Mouse (Mus musculus): ENCODE data around the gene Sh3bp2. TPM values are rescaled to one million over a fixed set of nuclear protein-coding genes. Genes with fewer than 3 reads are reported as not detected.
"Not testable (repeated sequence)": the region's sequence is repeated elsewhere in the genome, so short reads cannot be mapped to it uniquely, and the experiment has no call there.

Sh3bp2 gene
- polyA plus RNA-seq, 1 experiment from 2014 or later, result 3.8 TPM

DNA sequence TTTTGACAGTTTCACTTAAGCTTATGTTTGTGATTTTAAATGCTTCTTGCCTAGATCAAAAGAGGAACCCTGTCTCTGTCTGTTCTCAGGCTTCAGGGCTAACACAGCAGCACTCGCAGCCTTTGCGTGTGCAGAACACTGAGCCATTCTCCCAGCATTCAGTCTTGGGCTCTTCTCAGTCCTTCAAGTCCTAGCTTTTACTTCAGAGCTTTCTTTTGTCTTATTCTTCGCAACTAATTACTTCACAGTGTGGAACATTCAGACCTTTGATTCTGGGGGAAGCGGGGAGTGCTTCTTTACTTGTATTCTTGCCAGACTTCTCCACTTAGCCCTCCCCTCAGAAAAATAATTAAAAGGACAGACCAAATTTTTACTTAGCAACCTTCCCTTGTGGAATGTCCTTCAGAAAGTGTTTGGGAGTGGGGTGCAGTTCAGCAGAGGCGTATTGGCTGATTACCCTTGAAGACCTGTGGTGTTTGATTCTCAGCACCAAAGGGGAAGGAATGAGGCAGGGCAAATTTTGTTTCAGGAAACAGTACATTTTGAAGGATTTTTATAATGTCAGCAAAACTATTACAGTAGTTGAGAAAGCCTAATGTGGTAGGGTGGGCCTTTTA, 65.9 kb downstream of the Sh3bp2 start:
- Histone ChIP-seq H3K36me3 (peaks cover 5% of the 10 kb centered on the region; the same call in 1 of the 2 replicates), H3K4me1 (replicated peaks) (peaks cover 15% of the 10 kb centered on the region), H3K4me3 (no peak overlapping the region), H3K9ac (no peak overlapping the region), H3K27ac (no peak overlapping the region), H3K4me2 (no peak overlapping the region), H3K9me3 (replicated peaks) (no peaks in the 10 kb centered on the region), H3K27me3 (no peaks in the 10 kb centered on the region)
- ATAC-seq (replicated peaks; ENCODE audit: insufficient number of reproducible peaks, insufficient read depth, low FRiP score, low read depth), result no peak
- 80% methylated on average over 5 of the region's 5 CpGs for WGBS

DNA sequence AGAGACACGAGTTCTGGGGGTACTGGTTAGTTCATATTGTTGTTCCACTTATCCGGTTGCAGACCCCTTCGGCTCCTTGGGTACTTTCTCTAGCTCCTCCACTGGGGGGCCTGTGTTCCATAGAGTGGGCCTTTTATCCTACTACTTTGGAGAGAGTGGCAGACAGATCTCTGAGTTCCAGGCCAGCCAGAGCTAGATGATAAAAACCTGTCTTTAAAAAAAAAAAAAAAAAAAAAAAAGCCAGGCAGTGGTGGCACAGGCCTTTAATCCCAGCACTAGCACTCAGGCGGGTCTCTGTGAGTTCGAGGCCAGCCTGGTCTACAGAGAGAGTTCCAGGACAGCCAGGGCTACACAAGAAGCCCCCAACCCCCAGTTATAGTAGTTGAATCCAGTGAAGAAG, 66.6 kb downstream of the Sh3bp2 start:
- H3K27me3 ChIP-seq; H3K9me3 ChIP-seq (replicated peaks); H3K9ac ChIP-seq; H3K27ac ChIP-seq; ATAC-seq (replicated peaks; ENCODE audit: insufficient number of reproducible peaks, insufficient read depth, low FRiP score, low read depth); H3K4me3 ChIP-seq; H3K4me2 ChIP-seq; H3K36me3 ChIP-seq: not testable (repeated sequence)
- peaks cover 14% of the 10 kb centered on the region for H3K4me1 ChIP-seq (replicated peaks)
- WGBS, result 88% methylated on average over 5 of the region's 5 CpGs

- no peak overlapping the region for H3K27ac ChIP-seq
- 83% methylated on average over 6 of the region's 6 CpGs for WGBS
- ATAC-seq (replicated peaks; ENCODE audit: insufficient number of reproducible peaks, insufficient read depth, low FRiP score, low read depth), result no peak
Measured at GRCm38 (mm10) chr5:34592666-34593065, 67.0 kb downstream of the Sh3bp2 start.

GRCm38 (mm10) chr5:34593202-34593727, 67.6 kb downstream of the Sh3bp2 start:
- 93% methylated on average over 9 of the region's 9 CpGs for WGBS
- ATAC-seq (replicated peaks; ENCODE audit: insufficient number of reproducible peaks, insufficient read depth, low FRiP score, low read depth), result no peak

More at GRCm38 (mm10) chr5:34592666-34593065, 67.0 kb downstream of the Sh3bp2 start:
- Histone ChIP-seq H3K36me3 (peaks cover 5% of the 10 kb centered on the region; the same call in 1 of the 2 replicates), H3K27me3 (no peaks in the 10 kb centered on the region), H3K9ac (no peak overlapping the region), H3K4me1 (replicated peaks) (peaks cover 12% of the 10 kb centered on the region), H3K4me3 (no peak overlapping the region), H3K9me3 (replicated peaks) (no peaks in the 10 kb centered on the region), H3K4me2 (no peak overlapping the region)

DNA sequence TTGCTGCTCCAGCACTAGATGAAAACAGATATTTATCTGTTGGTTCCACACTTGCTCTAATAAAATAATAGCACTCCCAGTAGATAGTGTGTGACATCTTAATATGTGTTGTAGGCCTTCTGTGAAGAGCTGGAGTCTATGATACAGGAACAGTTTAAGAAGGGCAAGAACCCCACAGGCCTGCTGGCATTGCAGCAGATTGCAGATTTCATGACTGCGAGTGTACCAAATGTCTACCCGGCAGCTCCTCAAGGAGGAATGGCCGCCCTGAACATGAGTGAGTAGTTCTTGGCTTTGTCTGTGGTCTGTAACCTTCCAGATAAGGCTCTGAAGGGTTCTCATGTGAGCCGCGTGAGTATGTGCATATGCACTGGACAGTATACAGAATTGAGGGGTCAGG, 78.9 kb downstream of the Sh3bp2 start:
- no peak for ATAC-seq (replicated peaks; ENCODE audit: insufficient number of reproducible peaks, insufficient read depth, low FRiP score, low read depth)
- H3K9ac ChIP-seq, result no peak overlapping the region
- no peaks in the 10 kb centered on the region for H3K9me3 ChIP-seq (replicated peaks)
- H3K4me3 ChIP-seq, result no peak overlapping the region
- peaks cover 4% of the 10 kb centered on the region; the same call in 1 of the 2 replicates for H3K4me1 ChIP-seq (replicated peaks)
- no peak overlapping the region for H3K4me2 ChIP-seq
- WGBS, result 87% methylated on average over 5 of the region's 5 CpGs
- no peaks in the 10 kb centered on the region for H3K27me3 ChIP-seq
- peaks cover 52% of the 10 kb centered on the region for H3K36me3 ChIP-seq
- H3K27ac ChIP-seq, result no peak overlapping the region

More at GRCm38 (mm10) chr5:34593202-34593727, 67.6 kb downstream of the Sh3bp2 start:
- peaks cover 12% of the 10 kb centered on the region for H3K4me1 ChIP-seq (replicated peaks)
- H3K9me3 ChIP-seq (replicated peaks), result no peaks in the 10 kb centered on the region
- H3K9ac ChIP-seq, result no peak overlapping the region
- no peak overlapping the region for H3K4me2 ChIP-seq
- H3K27ac ChIP-seq, result no peak overlapping the region
- peaks cover 10% of the 10 kb centered on the region; the same call in 1 of the 2 replicates for H3K36me3 ChIP-seq
- no peaks in the 10 kb centered on the region for H3K27me3 ChIP-seq
- H3K4me3 ChIP-seq, result no peak overlapping the region

DNA sequence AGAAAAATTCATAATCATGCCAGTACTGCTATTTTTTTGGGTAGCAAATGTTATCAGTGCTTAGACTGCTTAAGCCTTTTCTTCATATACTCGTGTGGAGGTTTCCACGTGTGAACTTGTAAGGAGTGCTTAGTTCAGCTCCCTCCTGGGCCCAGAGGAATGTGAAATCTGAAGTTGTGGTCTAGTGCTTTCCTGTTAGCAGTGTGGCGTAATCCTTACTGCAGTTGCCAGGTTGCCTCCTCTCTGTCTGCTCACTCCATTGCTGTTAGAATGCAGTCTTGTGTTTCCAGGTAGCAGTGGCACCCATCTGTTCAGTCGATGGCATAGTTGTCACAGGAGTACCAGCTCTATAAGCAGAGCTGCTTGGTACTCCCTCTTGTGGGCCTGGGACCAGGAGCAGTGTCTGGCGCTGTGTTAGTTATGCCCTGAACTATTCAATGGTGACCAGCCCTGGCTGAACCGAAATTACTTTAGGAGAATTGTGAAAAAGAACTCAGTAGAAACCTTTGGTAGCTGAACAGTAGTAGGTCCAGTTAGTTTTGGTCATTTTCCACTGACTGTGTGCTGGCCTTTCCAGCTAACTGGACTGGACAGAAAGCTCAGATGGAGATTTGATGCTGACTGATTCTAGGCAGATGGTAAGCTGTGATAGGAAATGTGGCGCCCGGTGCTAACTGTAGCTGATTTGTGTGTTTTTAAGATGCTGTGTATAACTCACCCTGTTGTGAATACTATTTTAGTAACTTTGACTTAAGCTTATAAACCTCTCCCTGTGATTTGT, 81.7 kb downstream of the Sh3bp2 start:
- Histone ChIP-seq H3K27me3 (no peaks in the 10 kb centered on the region), H3K27ac (no peak overlapping the region), H3K36me3 (peaks cover 61% of the 10 kb centered on the region), H3K9ac (no peak overlapping the region), H3K9me3 (replicated peaks) (no peaks in the 10 kb centered on the region), H3K4me3 (no peak overlapping the region), H3K4me1 (replicated peaks) (peaks cover 4% of the 10 kb centered on the region; the same call in 1 of the 2 replicates), H3K4me2 (no peak overlapping the region)
- WGBS, result 78% methylated on average over 8 of the region's 8 CpGs
- no peak for ATAC-seq (replicated peaks; ENCODE audit: insufficient number of reproducible peaks, insufficient read depth, low FRiP score, low read depth)

DNA sequence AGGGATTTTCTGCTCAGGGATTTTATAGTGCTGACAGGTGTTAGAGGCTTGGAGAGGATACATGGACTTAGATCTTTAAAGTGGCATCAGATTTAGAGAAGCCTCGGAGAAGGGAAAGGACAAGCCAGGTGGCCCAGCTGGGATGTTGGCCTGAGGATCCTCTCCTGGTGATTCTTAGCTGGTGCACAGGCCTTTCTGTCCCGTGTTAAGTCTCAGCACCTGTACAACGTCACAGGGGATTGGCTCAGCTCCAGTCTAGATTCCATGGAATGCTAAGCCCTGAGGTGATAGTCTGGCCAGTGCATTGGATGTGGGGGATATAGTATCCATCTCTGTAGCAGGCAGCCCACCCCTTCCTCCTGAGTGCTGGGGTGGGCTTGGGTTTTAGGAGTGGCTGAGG, 82.6 kb downstream of the Sh3bp2 start:
- Histone ChIP-seq H3K36me3 (peaks cover 59% of the 10 kb centered on the region), H3K9ac (no peak overlapping the region), H3K4me1 (replicated peaks) (peaks cover 4% of the 10 kb centered on the region; the same call in 1 of the 2 replicates), H3K4me2 (no peak overlapping the region), H3K9me3 (replicated peaks) (no peaks in the 10 kb centered on the region), H3K27me3 (no peaks in the 10 kb centered on the region), H3K27ac (no peak overlapping the region), H3K4me3 (no peak overlapping the region)
- no peak for ATAC-seq (replicated peaks; ENCODE audit: insufficient number of reproducible peaks, insufficient read depth, low FRiP score, low read depth)
- 46% methylated on average over 3 of the region's 3 CpGs for WGBS

DNA sequence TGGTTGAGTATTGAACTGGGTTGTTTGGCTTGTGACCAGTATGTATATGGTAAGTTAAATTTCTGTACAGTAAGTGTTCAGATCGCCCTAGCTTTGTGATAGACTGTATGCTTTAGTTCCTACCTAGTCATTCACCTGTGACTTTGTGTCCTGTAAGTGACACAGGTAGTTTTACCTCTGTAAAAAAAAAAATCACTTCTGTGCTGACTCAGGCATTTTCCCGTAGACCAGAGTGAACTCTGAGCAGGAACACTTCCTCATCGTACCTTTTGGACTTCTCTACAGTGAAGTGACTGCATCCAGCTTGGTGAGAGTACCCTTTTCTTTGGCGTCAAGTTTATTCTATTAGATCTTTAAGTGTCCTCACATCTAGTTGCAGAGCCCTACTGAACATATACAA, 84.3 kb downstream of the Sh3bp2 start:
- 90% methylated on average over 4 of the region's 4 CpGs for WGBS
- peaks cover 4% of the 10 kb centered on the region; the same call in 1 of the 2 replicates for H3K4me1 ChIP-seq (replicated peaks)
- H3K4me2 ChIP-seq, result no peak overlapping the region
- H3K9ac ChIP-seq, result no peak overlapping the region
- H3K9me3 ChIP-seq (replicated peaks), result no peaks in the 10 kb centered on the region
- peaks cover 70% of the 10 kb centered on the region for H3K36me3 ChIP-seq
- no peak overlapping the region for H3K4me3 ChIP-seq
- no peak for ATAC-seq (replicated peaks; ENCODE audit: insufficient number of reproducible peaks, insufficient read depth, low FRiP score, low read depth)
- H3K27ac ChIP-seq, result no peak overlapping the region
- H3K27me3 ChIP-seq, result no peaks in the 10 kb centered on the region

Small RNAs within 50 kb of the gene (microRNA-seq; reads per million reads assigned to microRNA genes)
- gene Mir7036b, result 1.3 reads per million

Other genes with a start within 250 kb of the Sh3bp2 start
- 0.23 and 0.89 TPM in 2 replicates for gene Zfyve28, start 237.4 kb upstream of the Sh3bp2 start, polyA plus RNA-seq (2015; fragmentation: Nextera tagmentation; extraction: Ambion mirVana)
- gene Cfap99, start 237.2 kb upstream of the Sh3bp2 start, polyA plus RNA-seq (2015; fragmentation: Nextera tagmentation; extraction: Ambion mirVana), result 0.08 TPM in 1 of 2 replicates, not detected in the other
- 88.5 and 112 TPM in 2 replicates for gene Rnf4, start 189.5 kb upstream of the Sh3bp2 start, polyA plus RNA-seq (2015; fragmentation: Nextera tagmentation; extraction: Ambion mirVana)
- 7.7 and 8.5 TPM in 2 replicates for gene Fam193a, start 155.9 kb upstream of the Sh3bp2 start, polyA plus RNA-seq (2015; fragmentation: Nextera tagmentation; extraction: Ambion mirVana)
- gene Tnip2, start 11.8 kb upstream of the Sh3bp2 start, polyA plus RNA-seq (2015; fragmentation: Nextera tagmentation; extraction: Ambion mirVana), result 15.6 and 21.2 TPM in 2 replicates
- gene Add1, start 47.8 kb downstream of the Sh3bp2 start, polyA plus RNA-seq (2015; fragmentation: Nextera tagmentation; extraction: Ambion mirVana), result 133 and 162 TPM in 2 replicates
- gene Mfsd10, start 111.4 kb downstream of the Sh3bp2 start, polyA plus RNA-seq (2015; fragmentation: Nextera tagmentation; extraction: Ambion mirVana), result 61.3 and 111 TPM in 2 replicates
- 14.1 and 14.7 TPM in 2 replicates for gene Nop14, start 134.3 kb downstream of the Sh3bp2 start, polyA plus RNA-seq (2015; fragmentation: Nextera tagmentation; extraction: Ambion mirVana)
- 1.8 and 2.1 TPM in 2 replicates for gene Grk4, start 134.5 kb downstream of the Sh3bp2 start, polyA plus RNA-seq (2015; fragmentation: Nextera tagmentation; extraction: Ambion mirVana)
- 6.0 and 9.1 TPM in 2 replicates for gene Htt, start 235.9 kb downstream of the Sh3bp2 start, polyA plus RNA-seq (2015; fragmentation: Nextera tagmentation; extraction: Ambion mirVana)

Data from heart, embryonic 15.5 days (tissue).